Mouse (Mus musculus) E14TG2a.4 (cell line): ENCODE results near the gene Proser2.

ENCODE experiments used
- H3K27me3 ChIP-seq: 2 replicates; pipeline ENCODE4 v1.6.1; 2014; ENCODE audit warnings: low read length, control low read depth; ENCODE audit not compliant: insufficient read depth
- H3K36me3 ChIP-seq: 2 replicates; pipeline ENCODE4 v1.6.1; 2014; ENCODE audit warnings: low read length, control low read depth; ENCODE audit not compliant: insufficient read depth
- H3K4me1 ChIP-seq: replicated peaks from 2 replicates; pipeline ENCODE4 v1.6.1; 2014; ENCODE audit warnings: low read depth, low read length, control low read depth
- H3K4me3 ChIP-seq: replicated peaks from 2 replicates; pipeline ENCODE4 v1.5.1; 2014; ENCODE audit warnings: mild to moderate bottlenecking, low read length
- H3K9me3 ChIP-seq: 2 replicates; pipeline ENCODE4 v1.6.1; 2014; ENCODE audit warnings: low read length, control low read depth
- CTCF ChIP-seq: conservative IDR thresholded peaks from 2 replicates; pipeline ENCODE4 v1.5.1; 2014; ENCODE audit warnings: low read length
- NANOG ChIP-seq: IDR thresholded peaks from 2 replicates; pipeline ENCODE4 v1.6.1; 2014; ENCODE audit warnings: borderline replicate concordance, low read length, mixed read lengths
- POU5F1 ChIP-seq: IDR thresholded peaks from 2 replicates; pipeline ENCODE4 v1.6.1; 2014; ENCODE audit warnings: low read length, borderline replicate concordance

Proser2 gene

GRCm38 (mm10) chr2:6049018-6049417 lies 81.0 kb downstream of the Proser2 start:
- TF ChIP-seq POU5F1 (no peak), CTCF (no peak), NANOG (no peak)
- Histone ChIP-seq H3K9me3 (peaks cover 19% of the 10 kb centered on the region), H3K4me1 (peaks cover 22% of the 10 kb centered on the region), H3K4me3 (no peak overlapping the region), H3K27me3 (no peaks in the 10 kb centered on the region), H3K36me3 (peaks cover 71% of the 10 kb centered on the region)

GRCm38 (mm10) chr2:6048570-6048969 lies 81.4 kb downstream of the Proser2 start:
- H3K27me3 ChIP-seq = no peaks in the 10 kb centered on the region
- H3K9me3 ChIP-seq = peaks cover 17% of the 10 kb centered on the region
- peaks cover 22% of the 10 kb centered on the region for H3K4me1 ChIP-seq
- TF ChIP-seq CTCF (no peak), POU5F1 (no peak), NANOG (no peak)
- peaks cover 72% of the 10 kb centered on the region for H3K36me3 ChIP-seq
- no peak overlapping the region for H3K4me3 ChIP-seq
